Mouse (Mus musculus) frontal cortex, adult 2 months (tissue): ENCODE results near the gene Nadk2. TPM values are rescaled to one million over a fixed set of nuclear protein-coding genes. Genes with fewer than 3 reads are reported as not detected.

Source experiments
- DNase-seq, 2 experiments: peaks; one replicate each; pipeline ENCODE4 v3.0.0; 2022; ENCODE audit warnings: low spot score in 1 of 2; ENCODE audit errors: extremely low spot score in 1 of 2
- polyA plus RNA-seq: library from polyadenylated mRNA; depleted of rRNA; stranded (reverse); fragments of >200 nt; gene quantifications from 2 replicates; pipeline ENCODE4 v1.2.3, GENCODE M21; 2012; rRNA removed

Gene Nadk2
- 41.7 and 51.2 TPM in 2 replicates for polyA plus RNA-seq

- DNase-seq: peak; percentile 97 to 98
Observed at GRCm38 (mm10) chr15:9070912-9071555, at the start of gene Nadk2. TSS of gene Nadk2 (plus strand) at chr15:9071260.

GRCm38 (mm10) chr15:9055704-9056103 is 15.4 kb upstream of the Nadk2 start:
- DNase-seq: no peak

- DNase-seq: no peak
Observed at GRCm38 (mm10) chr15:9059856-9060255, 11.2 kb upstream of the Nadk2 start.

GRCm38 (mm10) chr15:9061150-9061882 is 9.7 kb upstream of the Nadk2 start:
- DNase-seq: peak; percentile 33 to 42

GRCm38 (mm10) chr15:9068881-9069280 is 2.2 kb upstream of the Nadk2 start:
- DNase-seq: no peak

- DNase-seq: no peak
Observed at GRCm38 (mm10) chr15:9070353-9070752, 707 bp upstream of the Nadk2 start.

- peak in 1 of 2 experiments; percentile 36 for DNase-seq
Observed at GRCm38 (mm10) chr15:9071556-9072544, 790 bp downstream of the Nadk2 start.

GRCm38 (mm10) chr15:9072630-9073029 is 1.6 kb downstream of the Nadk2 start:
- DNase-seq: no peak

- DNase-seq: no peak
Observed at GRCm38 (mm10) chr15:9073067-9073608, 2.1 kb downstream of the Nadk2 start.

GRCm38 (mm10) chr15:9073684-9074083 is 2.6 kb downstream of the Nadk2 start:
- no peak for DNase-seq

- DNase-seq: no peak
Observed at GRCm38 (mm10) chr15:9074139-9074538, 3.1 kb downstream of the Nadk2 start.

- DNase-seq: no peak
Observed at GRCm38 (mm10) chr15:9074671-9075070, 3.6 kb downstream of the Nadk2 start.

GRCm38 (mm10) chr15:9075608-9076200 is 4.6 kb downstream of the Nadk2 start:
- DNase-seq: no peak

- DNase-seq: no peak
Observed at GRCm38 (mm10) chr15:9078481-9079300, 7.6 kb downstream of the Nadk2 start.

- DNase-seq: no peak
Observed at GRCm38 (mm10) chr15:9079626-9080025, 8.6 kb downstream of the Nadk2 start.

GRCm38 (mm10) chr15:9080206-9080605 is 9.1 kb downstream of the Nadk2 start:
- DNase-seq: no peak

GRCm38 (mm10) chr15:9081294-9081693 is 10.2 kb downstream of the Nadk2 start:
- DNase-seq: no peak

GRCm38 (mm10) chr15:9082753-9083152 is 11.7 kb downstream of the Nadk2 start:
- DNase-seq: no peak

- DNase-seq: no peak
Observed at GRCm38 (mm10) chr15:9086813-9087212, 15.8 kb downstream of the Nadk2 start.
